Mouse (Mus musculus) hindbrain, embryonic 12.5 days (tissue): ENCODE measurements around the gene Rundc3a. TPM values are rescaled to one million over a fixed set of nuclear protein-coding genes. Genes with fewer than 3 reads are reported as not detected.

Source experiments
- ATAC-seq: fragments of 200-750 bp; cut with Nextera tagmentation; 2 replicates; pipeline ENCODE4 v1.8.0; 2017; ENCODE audit warnings: moderate TSS enrichment; ENCODE audit not compliant: low FRiP score
- H3K27ac ChIP-seq: fragments of 300-500 bp; sonication (generic); 2 replicates; pipeline ENCODE4 v1.5.1; 2016; ENCODE audit warnings: mild to moderate bottlenecking
- H3K27me3 ChIP-seq: fragments of 300-500 bp; sonication (generic); 2 replicates; pipeline ENCODE4 v1.6.1; 2016; ENCODE audit warnings: mild to moderate bottlenecking
- H3K36me3 ChIP-seq: fragments of 300-500 bp; sonication (generic); 2 replicates; pipeline ENCODE4 v1.6.1; 2016; ENCODE audit warnings: mild to moderate bottlenecking
- H3K4me1 ChIP-seq: fragments of 300-500 bp; sonication (generic); 2 replicates; pipeline ENCODE4 v1.6.1; 2016
- H3K4me2 ChIP-seq: fragments of 300-500 bp; sonication (generic); replicated peaks from 2 replicates; pipeline ENCODE4 v1.6.1; 2016; ENCODE audit warnings: mild to moderate bottlenecking
- H3K4me3 ChIP-seq: fragments of 300-500 bp; sonication (generic); 2 replicates; pipeline ENCODE4 v1.5.1; 2016; ENCODE audit warnings: mild to moderate bottlenecking
- H3K9ac ChIP-seq: fragments of 300-500 bp; sonication (generic); 2 replicates; pipeline ENCODE4 v1.6.1; 2016; ENCODE audit warnings: mild to moderate bottlenecking, moderate library complexity
- H3K9me3 ChIP-seq: fragments of 300-500 bp; sonication (generic); replicated peaks from 2 replicates; pipeline ENCODE4 v1.6.1; 2016; ENCODE audit warnings: mild to moderate bottlenecking
- WGBS: fragments of 180-500 bp; shearing (Covaris S2); methylation state at CpG from one replicate; pipeline ENCODE4 v1.1.7; 2016; 5-methylcytosine and 5-hydroxymethylcytosine counted together
- polyA plus RNA-seq: library from polyadenylated mRNA; unstranded; fragments of >200 nt; fragmentation: Nextera tagmentation; extraction: Ambion mirVana; gene quantifications from 2 replicates; pipeline ENCODE4 v1.2.1, GENCODE M21; 2016

Rundc3a gene
- polyA plus RNA-seq, 1 experiment from 2014 or later, result 125 TPM

DNA sequence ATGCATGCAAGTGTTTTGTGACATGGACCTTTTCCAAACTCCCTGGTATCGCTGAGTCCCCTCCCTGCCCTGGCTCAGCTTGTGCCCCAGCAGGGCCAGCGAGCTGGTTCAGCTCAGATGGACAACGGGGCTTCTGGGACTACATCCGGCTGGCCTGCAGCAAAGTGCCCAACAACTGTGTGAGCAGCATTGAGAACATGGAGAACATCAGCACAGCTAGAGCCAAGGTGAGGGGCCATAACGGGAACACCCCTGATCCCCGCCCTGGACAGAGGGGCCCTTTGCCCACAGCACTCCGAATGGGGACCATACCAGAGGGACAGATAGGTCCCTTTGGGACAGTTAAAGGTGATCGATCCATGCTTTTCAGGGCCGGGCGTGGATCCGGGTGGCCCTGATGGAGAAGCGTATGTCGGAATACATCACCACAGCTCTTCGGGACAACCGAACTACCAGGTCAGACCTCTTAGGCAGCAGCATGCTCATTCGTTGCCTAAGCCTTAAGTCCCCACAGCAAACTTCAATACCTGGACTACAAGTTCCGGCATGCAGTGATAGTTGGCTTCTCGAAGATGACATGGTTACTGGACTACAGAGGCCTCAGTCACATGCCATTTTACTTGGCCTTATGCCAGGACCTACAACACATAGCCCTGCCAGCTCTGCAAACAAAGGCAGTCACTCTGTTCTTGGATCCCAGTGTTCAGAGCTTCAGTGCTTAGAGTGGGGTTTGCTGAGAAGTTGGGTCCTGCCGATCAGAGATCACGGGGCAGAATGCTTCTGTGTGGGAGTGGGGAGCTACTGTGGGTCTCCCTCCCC lies 5.0 kb downstream of the Rundc3a start:
- ATAC-seq, result no peak
- peaks cover 86% of the 10 kb centered on the region for H3K4me1 ChIP-seq
- peaks cover 33% of the 10 kb centered on the region for H3K36me3 ChIP-seq
- WGBS, result 84% methylated on average over 20 of the region's 20 CpGs
- H3K9ac ChIP-seq, result no peak overlapping the region
- H3K27ac ChIP-seq, result no peak overlapping the region
- H3K4me3 ChIP-seq, result no peak overlapping the region
- H3K9me3 ChIP-seq, result no peaks in the 10 kb centered on the region
- no peak overlapping the region for H3K4me2 ChIP-seq
- H3K27me3 ChIP-seq, result peaks cover 37% of the 10 kb centered on the region

GRCm38 (mm10) chr11:102399107-102399506 lies 5.9 kb downstream of the Rundc3a start:
- Histone ChIP-seq H3K27ac (no peak overlapping the region), H3K27me3 (peaks cover 37% of the 10 kb centered on the region), H3K9ac (no peak overlapping the region; the same call in 1 of the 2 replicates), H3K4me2 (no peak overlapping the region), H3K36me3 (peaks cover 41% of the 10 kb centered on the region), H3K4me1 (peaks cover 78% of the 10 kb centered on the region), H3K9me3 (no peaks in the 10 kb centered on the region), H3K4me3 (no peak overlapping the region)
- ATAC-seq, result no peak
- WGBS, result 13% methylated on average over 15 of the region's 15 CpGs

GRCm38 (mm10) chr11:102399610-102400072 lies 6.4 kb downstream of the Rundc3a start:
- WGBS, result 3% methylated on average over 34 of the region's 34 CpGs
- Histone ChIP-seq H3K9me3 (no peaks in the 10 kb centered on the region), H3K4me2 (peak overlapping the region; percentile 44), H3K4me1 (peaks cover 76% of the 10 kb centered on the region), H3K36me3 (peaks cover 44% of the 10 kb centered on the region), H3K27ac (0 out of 2 replicates have a peak overlapping the region, but pooled peaks have one; percentile 25), H3K4me3 (peak overlapping the region; percentile 17), H3K27me3 (peaks cover 37% of the 10 kb centered on the region), H3K9ac (0 out of 2 replicates have a peak overlapping the region, but pooled peaks have one; percentile 20)
- ATAC-seq, result no peak

GRCm38 (mm10) chr11:102400513-102401084 lies 7.4 kb downstream of the Rundc3a start:
- H3K4me3 ChIP-seq, result no peak overlapping the region
- ATAC-seq, result no peak
- no peaks in the 10 kb centered on the region for H3K9me3 ChIP-seq
- H3K4me1 ChIP-seq, result peaks cover 76% of the 10 kb centered on the region
- no peak overlapping the region for H3K4me2 ChIP-seq
- no peak overlapping the region for H3K27ac ChIP-seq
- H3K36me3 ChIP-seq, result peaks cover 44% of the 10 kb centered on the region
- H3K27me3 ChIP-seq, result peaks cover 37% of the 10 kb centered on the region
- 33% methylated on average over 12 of the region's 12 CpGs for WGBS
- H3K9ac ChIP-seq, result no peak overlapping the region

GRCm38 (mm10) chr11:102401898-102402500 lies 8.8 kb downstream of the Rundc3a start:
- H3K36me3 ChIP-seq, result peaks cover 44% of the 10 kb centered on the region

GRCm38 (mm10) chr11:102403657-102404056 lies 10.5 kb downstream of the Rundc3a start:
- Histone ChIP-seq H3K36me3 (peaks cover 44% of the 10 kb centered on the region), H3K27ac (no peak overlapping the region), H3K4me2 (no peak overlapping the region), H3K4me1 (peaks cover 68% of the 10 kb centered on the region), H3K4me3 (no peak overlapping the region), H3K9me3 (no peaks in the 10 kb centered on the region), H3K27me3 (peaks cover 26% of the 10 kb centered on the region), H3K9ac (no peak overlapping the region)
- 96% methylated on average over 11 of the region's 11 CpGs for WGBS
- no peak for ATAC-seq

More at GRCm38 (mm10) chr11:102401898-102402500, 8.8 kb downstream of the Rundc3a start:
- Histone ChIP-seq H3K4me1 (peaks cover 76% of the 10 kb centered on the region), H3K27ac (no peak overlapping the region), H3K9me3 (no peaks in the 10 kb centered on the region), H3K27me3 (peaks cover 37% of the 10 kb centered on the region), H3K9ac (no peak overlapping the region), H3K4me3 (no peak overlapping the region), H3K4me2 (no peak overlapping the region)
- no peak for ATAC-seq
- WGBS, result 49% methylated on average over 12 of the region's 12 CpGs

DNA sequence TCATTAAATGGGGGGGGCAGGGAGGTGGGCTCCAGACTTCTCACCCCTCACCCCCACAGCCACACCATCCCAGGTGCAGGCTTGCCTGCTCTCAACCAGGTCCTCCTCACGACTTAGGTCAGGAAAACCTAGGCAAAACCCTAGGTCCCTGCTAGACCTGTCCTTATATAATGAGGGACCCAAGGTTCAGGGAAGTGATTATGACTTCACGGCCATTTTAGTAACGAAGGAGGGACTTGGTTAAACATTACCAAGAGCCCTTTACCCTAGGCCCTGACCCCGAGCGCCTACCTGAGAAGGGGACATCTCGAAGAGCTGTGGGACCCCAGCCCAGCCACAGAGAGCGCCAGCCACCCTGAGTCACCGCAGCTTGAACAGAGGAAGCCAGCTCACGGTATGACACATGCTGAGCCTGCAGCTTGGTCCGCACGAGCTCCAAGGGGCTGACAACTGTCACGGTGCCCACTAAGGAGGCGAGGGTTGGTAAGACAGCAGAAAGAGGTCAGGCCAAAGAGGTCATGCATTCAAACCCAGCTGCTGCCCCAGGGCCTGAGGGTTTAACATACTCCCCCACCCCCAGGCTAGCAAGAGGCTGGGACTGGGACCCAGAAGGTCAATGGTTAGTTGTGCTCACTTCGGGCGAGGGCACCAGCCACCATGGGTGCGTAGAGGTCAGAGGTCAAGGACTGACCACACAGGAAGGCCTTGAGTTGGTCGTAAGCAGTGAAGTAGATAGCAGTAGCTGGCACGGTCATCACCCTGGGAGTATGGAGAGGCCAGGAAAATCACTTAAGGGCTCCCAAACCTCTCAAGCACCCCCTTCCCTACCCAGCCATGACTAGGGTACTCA lies 11.2 kb downstream of the Rundc3a start:
- no peak overlapping the region for H3K4me3 ChIP-seq
- H3K36me3 ChIP-seq, result peaks cover 44% of the 10 kb centered on the region

DNA sequence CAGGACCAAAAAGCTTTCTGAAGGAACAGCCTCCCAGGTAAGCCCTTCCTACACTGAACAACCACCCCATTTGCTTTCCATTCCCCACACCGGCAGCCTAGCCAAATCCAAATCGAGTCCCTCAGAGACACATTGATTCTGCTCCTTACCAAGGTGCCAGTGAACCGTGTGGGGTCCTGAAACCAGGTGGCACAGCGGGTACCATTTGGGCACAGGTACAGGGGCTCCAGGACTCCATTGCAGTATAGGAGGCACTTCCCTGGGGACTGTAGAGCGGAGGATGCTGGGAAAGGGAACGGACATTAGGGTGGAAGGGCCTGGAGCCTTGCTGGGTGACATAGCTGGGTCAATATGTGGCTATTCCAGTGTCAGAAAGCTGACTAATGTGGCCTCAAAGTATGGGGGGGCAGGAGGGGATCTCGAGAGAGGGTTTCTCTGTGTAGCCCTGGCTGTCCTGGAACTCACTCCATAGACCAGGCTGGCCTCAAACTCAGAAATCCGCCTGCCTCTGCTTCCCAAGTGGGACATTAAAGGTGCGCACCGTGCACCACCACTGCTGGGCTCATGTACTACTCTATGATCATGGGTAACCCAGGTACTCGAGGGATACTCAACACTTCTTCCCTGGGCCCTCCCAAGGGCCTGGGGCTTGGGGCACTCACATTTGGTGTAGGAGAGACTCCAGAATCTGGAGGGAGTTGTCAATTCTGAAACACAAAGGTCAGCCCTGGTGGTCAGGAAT lies 12.5 kb downstream of the Rundc3a start:
- Histone ChIP-seq H3K4me2 (peak overlapping the region; percentile 69), H3K4me1 (peaks cover 48% of the 10 kb centered on the region), H3K36me3 (peaks cover 35% of the 10 kb centered on the region), H3K4me3 (peak overlapping the region; percentile 58; the same call in 1 of the 2 replicates), H3K27ac (no peak overlapping the region), H3K9ac (0 out of 2 replicates have a peak overlapping the region, but pooled peaks have one; percentile 24), H3K9me3 (no peaks in the 10 kb centered on the region), H3K27me3 (peaks cover 7% of the 10 kb centered on the region)
- ATAC-seq, result no peak
- WGBS, result 85% methylated on average over 11 of the region's 11 CpGs

More for the DNA sequence above, 11.2 kb downstream of the Rundc3a start:
- peak overlapping the region; percentile 25; the same call in 1 of the 2 replicates for H3K4me2 ChIP-seq
- ATAC-seq, result no peak
- no peak overlapping the region for H3K27ac ChIP-seq
- no peaks in the 10 kb centered on the region for H3K9me3 ChIP-seq
- 77% methylated on average over 18 of the region's 18 CpGs for WGBS
- H3K9ac ChIP-seq, result peak overlapping the region; percentile 38; the same call in 1 of the 2 replicates
- peaks cover 61% of the 10 kb centered on the region for H3K4me1 ChIP-seq
- H3K27me3 ChIP-seq, result peaks cover 20% of the 10 kb centered on the region

DNA sequence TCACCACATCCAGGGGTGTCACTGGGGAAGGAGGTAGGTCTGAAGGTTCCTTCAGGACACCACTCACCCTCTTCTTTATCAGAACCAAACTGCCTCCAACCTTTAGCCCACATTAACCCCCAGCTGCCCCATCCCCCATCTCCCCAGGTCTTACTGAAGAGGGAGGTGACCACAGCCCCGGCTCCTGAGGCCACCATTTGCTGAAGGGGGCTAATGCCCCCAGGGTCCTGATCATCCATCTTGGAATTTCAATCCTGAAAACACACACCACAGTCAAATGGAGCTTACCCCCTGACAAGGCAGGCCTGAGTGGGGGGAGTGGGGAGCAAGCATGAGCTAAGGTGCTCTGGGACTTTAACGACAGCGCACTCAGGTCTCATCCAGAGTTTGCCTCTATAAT lies 13.2 kb downstream of the Rundc3a start:
- H3K27me3 ChIP-seq, result peaks cover 3% of the 10 kb centered on the region; the same call in 1 of the 2 replicates
- peak overlapping the region; percentile 77 for H3K9ac ChIP-seq
- H3K4me3 ChIP-seq, result peak overlapping the region; percentile 58
- H3K9me3 ChIP-seq, result no peaks in the 10 kb centered on the region
- peak overlapping the region; percentile 88; the same call in 1 of the 2 replicates for H3K27ac ChIP-seq
- H3K4me1 ChIP-seq, result peaks cover 47% of the 10 kb centered on the region
- 8% methylated on average over 3 of the region's 3 CpGs for WGBS
- H3K4me2 ChIP-seq, result peak overlapping the region; percentile 69
- peaks cover 28% of the 10 kb centered on the region for H3K36me3 ChIP-seq
- ATAC-seq, result no peak

DNA sequence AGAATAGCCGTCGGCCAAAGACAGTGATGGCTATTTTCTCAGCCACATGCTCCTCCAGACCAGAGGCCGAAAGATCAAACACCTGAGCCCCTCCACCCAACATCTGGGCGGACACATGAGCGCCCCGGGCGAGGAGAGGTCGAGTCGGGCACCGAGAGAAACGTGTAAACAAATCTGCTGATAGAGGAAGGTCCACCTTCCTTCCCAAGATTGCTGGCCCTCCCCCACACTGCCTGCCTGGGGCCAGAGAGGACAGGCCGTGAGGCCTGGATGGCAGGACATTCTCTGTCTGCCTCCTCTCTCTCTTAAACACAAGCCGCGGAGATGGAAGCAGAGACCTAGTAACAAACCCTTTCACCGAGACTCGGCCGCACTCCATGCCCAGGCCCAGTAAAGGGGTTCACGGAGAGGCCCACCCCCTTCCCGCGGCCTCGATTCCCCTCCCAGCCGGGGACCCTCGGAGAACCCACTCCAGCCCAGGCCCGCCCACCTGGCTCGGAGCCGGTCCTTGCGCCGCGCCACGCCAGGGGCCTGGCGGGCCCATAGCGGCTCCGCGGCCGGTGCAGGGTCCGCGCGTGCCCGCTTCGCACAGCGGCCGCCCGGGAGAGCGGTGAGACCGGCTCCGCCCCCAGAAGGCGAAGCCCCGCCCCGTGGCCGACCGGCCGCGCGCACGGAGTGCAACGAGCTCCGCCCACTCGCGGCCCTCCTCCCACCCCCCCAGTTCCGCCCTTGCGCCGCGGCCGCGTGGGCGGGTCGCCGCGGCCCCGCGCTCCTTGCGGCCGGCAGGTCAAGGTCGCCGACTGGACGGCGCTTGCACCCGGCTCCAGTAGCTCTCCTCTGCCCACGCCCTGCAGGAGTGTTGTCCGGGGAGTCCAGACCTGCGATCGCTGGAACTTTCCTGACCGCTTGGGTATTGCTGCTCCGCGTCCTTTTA lies 14.0 kb downstream of the Rundc3a start:
- ATAC-seq, result peak; percentile 59
- H3K4me2 ChIP-seq, result peak overlapping the region; percentile 69
- no peaks in the 10 kb centered on the region for H3K9me3 ChIP-seq
- peak overlapping the region; percentile 77 for H3K9ac ChIP-seq
- H3K27me3 ChIP-seq, result no peaks in the 10 kb centered on the region
- peak overlapping the region; percentile 88 for H3K27ac ChIP-seq
- under 1% methylated on average over 83 of the region's 85 CpGs for WGBS
- H3K4me3 ChIP-seq, result peak overlapping the region; percentile 58
- H3K4me1 ChIP-seq, result peaks cover 39% of the 10 kb centered on the region
- peaks cover 21% of the 10 kb centered on the region for H3K36me3 ChIP-seq
